51 mouse cellular contexts compared by ENCODE assay signal in the genomic region with DNA sequence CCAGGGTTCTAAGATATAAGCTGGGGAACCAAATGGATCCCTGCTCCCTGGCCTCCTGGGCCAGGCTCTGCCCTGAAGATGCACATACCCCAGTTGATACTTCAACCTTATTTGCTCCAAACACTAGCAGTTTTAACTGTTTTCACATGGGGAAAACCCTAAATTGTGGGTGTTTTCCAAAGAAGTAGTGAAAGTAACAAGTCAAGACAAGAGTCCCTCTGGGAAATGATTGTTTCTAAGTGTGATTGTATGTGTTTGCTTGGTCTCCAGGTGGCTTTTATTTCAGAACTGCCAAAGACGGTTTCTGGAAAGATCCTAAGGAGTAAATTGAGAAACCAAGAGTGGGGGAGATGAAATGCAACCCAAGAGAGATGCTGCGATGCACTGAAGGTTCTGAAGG. TPM values are rescaled to one million over a fixed set of nuclear protein-coding genes. Genes with fewer than 3 reads are reported as not detected.
"Had no signal": no experiment of that assay in that cellular context is flagged by ENCODE, and none has a peak within 500 bp of the region (broad histone marks: within the 10 kb centered on the region; RNA-seq: fewer than 3 reads in every experiment).

No protein-coding gene starts in this region.

- H3K9me3 ChIP-seq: heart, embryonic 10.5 days; heart, embryonic 12.5 days; heart, embryonic 13.5 days; heart, embryonic 15.5 days; hindbrain, embryonic 10.5 days; hindbrain, embryonic 12.5 days; hindbrain, embryonic 13.5 days; hindbrain, embryonic 15.5 days; intestine, embryonic 15.5 days had no signal

- ATAC-seq: hindbrain, embryonic 16.5 days; hindbrain, postnatal 0 days; inflammation-experienced regulatory T-cells, adult 6 months; intestine, embryonic 15.5 days; intestine, embryonic 16.5 days; intestine, postnatal 0 days had no signal

- H3K4me2 ChIP-seq: heart, embryonic 11.5 days; heart, embryonic 12.5 days; heart, embryonic 13.5 days; heart, embryonic 15.5 days; hindbrain, embryonic 12.5 days; hindbrain, embryonic 13.5 days; hindbrain, embryonic 14.5 days; hindbrain, embryonic 15.5 days; intestine, embryonic 15.5 days had no signal

- H3K36me3 ChIP-seq: heart, embryonic 10.5 days; heart, embryonic 12.5 days; heart, embryonic 13.5 days; heart, embryonic 15.5 days; hindbrain, embryonic 10.5 days; hindbrain, embryonic 12.5 days; hindbrain, embryonic 13.5 days; hindbrain, embryonic 15.5 days; intestine, embryonic 15.5 days had no signal

- H3K4me3 ChIP-seq: heart, embryonic 10.5 days; heart, embryonic 12.5 days; heart, embryonic 13.5 days; heart, embryonic 15.5 days; hindbrain, embryonic 10.5 days; hindbrain, embryonic 12.5 days; hindbrain, embryonic 13.5 days; hindbrain, embryonic 15.5 days; intestine, embryonic 15.5 days; layer of hippocampus, adult 2 months; left cerebral cortex, adult 2 months had no signal

- H3K9ac ChIP-seq: heart, embryonic 12.5 days; heart, embryonic 13.5 days; heart, embryonic 15.5 days; hindbrain, embryonic 12.5 days; hindbrain, embryonic 13.5 days; hindbrain, embryonic 14.5 days; hindbrain, embryonic 15.5 days; intestine, embryonic 15.5 days had no signal

- H3K4me1 ChIP-seq: heart, embryonic 10.5 days; heart, embryonic 12.5 days; heart, embryonic 13.5 days; heart, embryonic 15.5 days; hindbrain, embryonic 10.5 days; hindbrain, embryonic 12.5 days; hindbrain, embryonic 13.5 days; hindbrain, embryonic 15.5 days; intestine, embryonic 15.5 days had no signal

- H3K27me3 ChIP-seq: heart, embryonic 12.5 days; heart, embryonic 13.5 days; heart, embryonic 15.5 days; hindbrain, embryonic 12.5 days; hindbrain, embryonic 13.5 days; hindbrain, embryonic 15.5 days; intestine, embryonic 15.5 days had no signal

- DNase-seq: heart, postnatal 10 days; heart, postnatal 14 days; heart, postnatal 36 days; heart, postnatal 4 days; kidney, adult 11 months; kidney, adult 18-20 months; kidney, adult 2 months; kidney, adult 8-10 months; kidney, adult 9 months; kidney, postnatal 10 days; kidney, postnatal 14 days; kidney, postnatal 25 days; kidney, postnatal 36 days; kidney, postnatal 4 days; layer of hippocampus, adult 9-11 months; layer of hippocampus, postnatal 36 days had no signal

- H3K27ac ChIP-seq: heart, embryonic 10.5 days; heart, embryonic 13.5 days; heart, embryonic 15.5 days; hindbrain, embryonic 10.5 days; hindbrain, embryonic 12.5 days; hindbrain, embryonic 13.5 days; hindbrain, embryonic 14.5 days; hindbrain, embryonic 15.5 days; hindbrain, postnatal 0 days; intestine, embryonic 15.5 days; kidney, postnatal 0 days; layer of hippocampus, adult 2 months; left cerebral cortex, adult 2 months had no signal

RNA-seq across cellular contexts. Expression of a gene that starts 11.7 kb away (rescaled TPM):
- total RNA-seq: heart, postnatal 10 days; heart, postnatal 14 days; heart, postnatal 25 days; heart, postnatal 36 days; heart, postnatal 4 days; hematopoietic stem cell, adult 5-6 weeks; layer of hippocampus, adult 18-20 months; layer of hippocampus, adult 2 months; layer of hippocampus, adult 8-10 months; layer of hippocampus, postnatal 10 days; layer of hippocampus, postnatal 14 days; layer of hippocampus, postnatal 25 days; layer of hippocampus, postnatal 36 days; left cerebral cortex, adult 18-20 months; left cerebral cortex, adult 2 months; left cerebral cortex, adult 8-10 months had no signal
- polyA plus RNA-seq: heart, embryonic 10.5 days; heart, embryonic 11.5 days; heart, embryonic 12.5 days; heart, embryonic 13.5 days; heart, embryonic 14.5 days; heart, embryonic 15.5 days; heart, embryonic 16.5 days; heart, postnatal 0 days; hindbrain, embryonic 10.5 days; hindbrain, embryonic 11.5 days; hindbrain, embryonic 12.5 days; hindbrain, embryonic 13.5 days; hindbrain, embryonic 14.5 days; hindbrain, embryonic 16.5 days; inflammation-experienced regulatory T-cells, adult 6 months; intestine, embryonic 14.5 days; intestine, embryonic 15.5 days; intestine, embryonic 16.5 days; intestine, postnatal 0 days; large intestine, adult 2 months had no signal

RNA-seq across cellular contexts. Expression of a gene that starts 19.2 kb away (rescaled TPM):
- total RNA-seq: heart, postnatal 10 days; heart, postnatal 14 days; heart, postnatal 25 days; heart, postnatal 36 days; heart, postnatal 4 days; hematopoietic stem cell, adult 5-6 weeks; hindbrain, postnatal 0 days; layer of hippocampus, adult 18-20 months; layer of hippocampus, adult 2 months; layer of hippocampus, postnatal 10 days; layer of hippocampus, postnatal 14 days; layer of hippocampus, postnatal 25 days; layer of hippocampus, postnatal 36 days; left cerebral cortex, adult 18-20 months; left cerebral cortex, adult 2 months had no signal
- polyA plus RNA-seq: heart, embryonic 10.5 days; heart, embryonic 11.5 days; heart, embryonic 12.5 days; heart, embryonic 13.5 days; heart, embryonic 14.5 days; heart, embryonic 15.5 days; heart, embryonic 16.5 days; heart, postnatal 0 days; hindbrain, embryonic 10.5 days; hindbrain, embryonic 11.5 days; inflammation-experienced regulatory T-cells, adult 6 months; intestine, embryonic 14.5 days; intestine, embryonic 15.5 days; intestine, embryonic 16.5 days; intestine, postnatal 0 days; kidney, embryonic 14.5 days; large intestine, adult 2 months had no signal

RNA-seq across cellular contexts. Expression of a gene that starts 23.2 kb away (rescaled TPM):
- total RNA-seq: heart, postnatal 4 days; hematopoietic stem cell, adult 5-6 weeks had no signal
- polyA plus RNA-seq: heart, embryonic 10.5 days; heart, embryonic 11.5 days; heart, embryonic 12.5 days; heart, embryonic 13.5 days; heart, embryonic 14.5 days; heart, embryonic 15.5 days; heart, embryonic 16.5 days; heart, postnatal 0 days; hindbrain, embryonic 10.5 days; hindbrain, embryonic 11.5 days; hindbrain, embryonic 12.5 days; hindbrain, embryonic 13.5 days; hindbrain, embryonic 14.5 days; hindbrain, embryonic 15.5 days; inflammation-experienced regulatory T-cells, adult 6 months; intestine, embryonic 14.5 days; intestine, embryonic 15.5 days; intestine, postnatal 0 days had no signal
